Mouse (Mus musculus): ENCODE data around the gene Tmem258. TPM values are rescaled to one million over a fixed set of nuclear protein-coding genes. Genes with fewer than 3 reads are reported as not detected.
A peak's percentile ranks its signal among the peaks of the same experiment; 100 is the strongest.
"Not testable (repeated sequence)": the region's sequence is repeated elsewhere in the genome, so short reads cannot be mapped to it uniquely, and the experiment has no call there.

Gene Tmem258
- 10 to 100 TPM; 78.7 to 80.1 TPM for total RNA-seq (2021)

GRCm38 (mm10) chr19:10203848-10204615, at the start of gene Tmem258, which contains the start of gene Fen1:
Gene Tmem258 (plus strand): TSS chr19:10204014.
Gene Fen1 (minus strand): TSS chr19:10204169.
- peak; percentile 91 to 92 for DNase-seq

GRCm38 (mm10) chr19:10157725-10158124, 46.1 kb upstream of the Tmem258 start:
- DNase-seq: no peak

GRCm38 (mm10) chr19:10163896-10164295, 39.9 kb upstream of the Tmem258 start:
- no peak for DNase-seq

GRCm38 (mm10) chr19:10165928-10166327, 37.9 kb upstream of the Tmem258 start:
- DNase-seq: not testable (repeated sequence)

GRCm38 (mm10) chr19:10167112-10167511, 36.7 kb upstream of the Tmem258 start:
- no peak for DNase-seq

GRCm38 (mm10) chr19:10167951-10168350, 35.9 kb upstream of the Tmem258 start:
- no peak for DNase-seq

- no peak for DNase-seq
Observed at GRCm38 (mm10) chr19:10168441-10168840, 35.4 kb upstream of the Tmem258 start.

GRCm38 (mm10) chr19:10169179-10169578, 34.6 kb upstream of the Tmem258 start:
- no peak for DNase-seq

GRCm38 (mm10) chr19:10169692-10170330, 34.0 kb upstream of the Tmem258 start:
- not testable (repeated sequence) for DNase-seq

- no peak for DNase-seq
Observed at GRCm38 (mm10) chr19:10170466-10170865, 33.3 kb upstream of the Tmem258 start.

- no peak for DNase-seq
Observed at GRCm38 (mm10) chr19:10171359-10171758, 32.5 kb upstream of the Tmem258 start.

- no peak for DNase-seq
Observed at GRCm38 (mm10) chr19:10171846-10172245, 32.0 kb upstream of the Tmem258 start.

GRCm38 (mm10) chr19:10173116-10173718, 30.6 kb upstream of the Tmem258 start:
- DNase-seq: no peak

GRCm38 (mm10) chr19:10173844-10174539, 29.8 kb upstream of the Tmem258 start:
- DNase-seq: no peak

GRCm38 (mm10) chr19:10174956-10175355, 28.9 kb upstream of the Tmem258 start:
- DNase-seq: no peak

GRCm38 (mm10) chr19:10176477-10176876, 27.3 kb upstream of the Tmem258 start:
- DNase-seq: no peak

GRCm38 (mm10) chr19:10176941-10177372, 26.9 kb upstream of the Tmem258 start:
- DNase-seq: no peak

GRCm38 (mm10) chr19:10181225-10181624, 22.6 kb upstream of the Tmem258 start:
- DNase-seq: peak in 1 of 2 experiments; percentile 58

GRCm38 (mm10) chr19:10182142-10182541, 21.7 kb upstream of the Tmem258 start:
- no peak for DNase-seq

- DNase-seq: peak; percentile 92 to 95
Observed at GRCm38 (mm10) chr19:10182670-10183298, 21.0 kb upstream of the Tmem258 start, which contains the start of gene Fads1. Gene Fads1 (plus strand): TSS chr19:10182888.

- peak; percentile 72 to 77 for DNase-seq
Observed at GRCm38 (mm10) chr19:10183299-10183983, 20.4 kb upstream of the Tmem258 start.
